Mouse (Mus musculus) limb, embryonic 14.5 days (tissue): ENCODE data around the gene Pmm2. TPM values are rescaled to one million over a fixed set of nuclear protein-coding genes. Genes with fewer than 3 reads are reported as not detected.

Source experiments
- ATAC-seq: fragments of 200-750 bp; cut with Nextera tagmentation; 2 replicates; pipeline ENCODE4 v1.8.0; 2017; ENCODE audit warnings: low read depth, moderate number of reproducible peaks, moderate TSS enrichment; ENCODE audit not compliant: low FRiP score
- DNase-seq: peaks from one replicate; pipeline ENCODE4 v3.0.0-alpha.2; 2015; ENCODE audit warnings: low spot score
- H3K27ac ChIP-seq: fragments of 300-500 bp; sonication (generic); replicated peaks from 2 replicates; pipeline ENCODE4 v1.5.1; 2014; ENCODE audit warnings: low read depth, mild to moderate bottlenecking, low read length, moderate library complexity, mixed read lengths
- H3K27me3 ChIP-seq: fragments of 300-500 bp; sonication (generic); 2 replicates; pipeline ENCODE4 v1.6.1; 2014; ENCODE audit warnings: low read length, mixed read lengths; ENCODE audit not compliant: control insufficient read depth, insufficient read depth
- H3K36me3 ChIP-seq: fragments of 300-500 bp; sonication (generic); 2 replicates; pipeline ENCODE4 v1.6.1; 2014; ENCODE audit warnings: mild to moderate bottlenecking, low read length, moderate library complexity, mixed read lengths; ENCODE audit not compliant: control insufficient read depth, insufficient read depth
- H3K4me1 ChIP-seq: fragments of 300-500 bp; sonication (generic); 2 replicates; pipeline ENCODE4 v1.6.1; 2014; ENCODE audit warnings: antibody characterized with exemption, low read length, mixed read lengths; ENCODE audit not compliant: control insufficient read depth, insufficient read depth
- H3K4me2 ChIP-seq: fragments of 300-500 bp; sonication (generic); replicated peaks from 2 replicates; pipeline ENCODE4 v1.6.1; 2014; ENCODE audit warnings: low read depth, mild to moderate bottlenecking, low read length, moderate library complexity; ENCODE audit not compliant: severe bottlenecking
- H3K4me3 ChIP-seq: fragments of 300-500 bp; sonication (generic); replicated peaks from 2 replicates; pipeline ENCODE4 v1.5.1; 2014; ENCODE audit warnings: low read length
- H3K9ac ChIP-seq: fragments of 300-500 bp; sonication (generic); 2 replicates; pipeline ENCODE4 v1.6.1; 2014; ENCODE audit warnings: mild to moderate bottlenecking, low read depth, low read length, moderate library complexity; ENCODE audit not compliant: severe bottlenecking
- H3K9me3 ChIP-seq: fragments of 300-500 bp; sonication (generic); 2 replicates; pipeline ENCODE4 v1.6.1; 2016; ENCODE audit warnings: low read length; ENCODE audit not compliant: control insufficient read depth
- POLR2A ChIP-seq: fragments of 200-500 bp; IDR thresholded peaks from 2 replicates; pipeline ENCODE4 v1.8.0; 2012; ENCODE audit warnings: inconsistent platforms, mild to moderate bottlenecking, moderate library complexity, borderline replicate concordance; ENCODE audit not compliant: insufficient read depth, insufficient read length; ENCODE audit errors: extremely low read depth
- WGBS: fragments of 180-500 bp; shearing (Covaris S2); extraction: QIAGEN DNeasy Blood & Tissue Kit; methylation state at CpG from one replicate; pipeline ENCODE4 v1.1.7; 2014; 5-methylcytosine and 5-hydroxymethylcytosine counted together
- polyA plus RNA-seq, 2 experiments: library from polyadenylated mRNA; depleted of rRNA in 1 of 2; stranded (reverse) in 1 of 2; unstranded in 1 of 2; fragments of >200 nt; fragmentation: Nextera tagmentation in 1 of 2; extraction: Ambion mirVana in 1 of 2; gene quantifications; 2 replicates each; pipeline versions ENCODE4 v1.2.1 to v1.2.3; 2012 to 2014

Gene Pmm2
- polyA plus RNA-seq, 2 experiments, result 46.1 to 61.0 TPM

- no peak overlapping the region for H3K4me2 ChIP-seq
- WGBS, result 75% methylated on average over 16 of the region's 16 CpGs
- DNase-seq (no peak), ATAC-seq (no peak)
- H3K27ac ChIP-seq, result no peak overlapping the region
- H3K4me3 ChIP-seq, result no peak overlapping the region
- H3K9me3 ChIP-seq, result no peaks in the 10 kb centered on the region
- no peak overlapping the region for H3K9ac ChIP-seq
- no peak for TF ChIP-seq POLR2A
- no peaks in the 10 kb centered on the region; the same call in 1 of the 2 replicates for H3K4me1 ChIP-seq
- H3K36me3 ChIP-seq, result peaks cover 15% of the 10 kb centered on the region
- H3K27me3 ChIP-seq, result no peaks in the 10 kb centered on the region
Measured at GRCm38 (mm10) chr16:8620315-8621115, 17.0 kb upstream of the Pmm2 start.

- ATAC-seq (no peak), DNase-seq (no peak)
- Histone ChIP-seq H3K4me1 (no peaks in the 10 kb centered on the region), H3K4me2 (no peak overlapping the region), H3K4me3 (no peak overlapping the region), H3K9ac (no peak overlapping the region), H3K9me3 (no peaks in the 10 kb centered on the region), H3K27me3 (no peaks in the 10 kb centered on the region), H3K27ac (no peak overlapping the region), H3K36me3 (peaks cover 24% of the 10 kb centered on the region)
- WGBS, result 81% methylated on average over 2 of the region's 2 CpGs
- no peak for TF ChIP-seq POLR2A
Measured at GRCm38 (mm10) chr16:8630419-8630818, 7.1 kb upstream of the Pmm2 start.

GRCm38 (mm10) chr16:8631428-8631827 is 6.0 kb upstream of the Pmm2 start:
- no peak for TF ChIP-seq POLR2A
- ATAC-seq (no peak), DNase-seq (no peak)
- Histone ChIP-seq H3K9me3 (no peaks in the 10 kb centered on the region), H3K4me3 (no peak overlapping the region), H3K27ac (no peak overlapping the region), H3K4me1 (peaks cover 4% of the 10 kb centered on the region), H3K4me2 (no peak overlapping the region), H3K27me3 (no peaks in the 10 kb centered on the region), H3K36me3 (peaks cover 29% of the 10 kb centered on the region), H3K9ac (no peak overlapping the region)
- 90% methylated on average over 5 of the region's 5 CpGs for WGBS

GRCm38 (mm10) chr16:8636867-8637216 is 632 bp upstream of the Pmm2 start:
- Histone ChIP-seq H3K27me3 (no peaks in the 10 kb centered on the region), H3K27ac (peak overlapping the region; percentile 79), H3K4me2 (peak overlapping the region; percentile 83), H3K9me3 (no peaks in the 10 kb centered on the region), H3K4me3 (peak overlapping the region; percentile 80), H3K9ac (peak overlapping the region; percentile 67), H3K36me3 (peaks cover 28% of the 10 kb centered on the region), H3K4me1 (peaks cover 9% of the 10 kb centered on the region)
- ATAC-seq, result peak; percentile 4; the same call in 1 of the 2 replicates
- no peak for DNase-seq
- 0% methylated on average over 13 of the region's 13 CpGs for WGBS
- TF ChIP-seq POLR2A, result no peak

GRCm38 (mm10) chr16:8638131-8638530 is 657 bp downstream of the Pmm2 start:
- peak overlapping the region; percentile 67 for H3K9ac ChIP-seq
- peak overlapping the region; percentile 79 for H3K27ac ChIP-seq
- no peak for ATAC-seq
- H3K36me3 ChIP-seq, result peaks cover 28% of the 10 kb centered on the region
- WGBS, result 46% methylated on average over 7 of the region's 7 CpGs
- H3K4me1 ChIP-seq, result peaks cover 9% of the 10 kb centered on the region
- no peak for DNase-seq
- peak overlapping the region; percentile 83 for H3K4me2 ChIP-seq
- no peak for TF ChIP-seq POLR2A
- H3K4me3 ChIP-seq, result peak overlapping the region; percentile 80
- H3K9me3 ChIP-seq, result no peaks in the 10 kb centered on the region
- no peaks in the 10 kb centered on the region for H3K27me3 ChIP-seq
